Mouse (Mus musculus) small intestine, adult 2 months (tissue): ENCODE results near the gene Ism2. TPM values are rescaled to one million over a fixed set of nuclear protein-coding genes. Genes with fewer than 3 reads are reported as not detected.
"Not testable (repeated sequence)": the region's sequence is repeated elsewhere in the genome, so short reads cannot be mapped to it uniquely, and the experiment has no call there.

Experiments
- H3K27ac ChIP-seq: fragments of 200-500 bp; 2 replicates; pipeline ENCODE4 v1.5.1; 2012; ENCODE audit warnings: low read depth, low read length, control low read depth, inconsistent platforms; ENCODE audit not compliant: insufficient read depth
- H3K27me3 ChIP-seq: fragments of 200-500 bp; 2 replicates; pipeline ENCODE4 v1.6.1; 2012; ENCODE audit warnings: mild to moderate bottlenecking, moderate library complexity, low read length, inconsistent platforms; ENCODE audit not compliant: control insufficient read depth, insufficient read depth
- H3K36me3 ChIP-seq: fragments of 200-500 bp; 2 replicates; pipeline ENCODE4 v1.6.1; 2012; ENCODE audit warnings: mild to moderate bottlenecking, low read length, control low read depth, inconsistent platforms; ENCODE audit not compliant: control insufficient read depth, insufficient read depth
- H3K4me1 ChIP-seq: fragments of 200-500 bp; 2 replicates; pipeline ENCODE4 v1.6.1; 2012; ENCODE audit warnings: low read length, inconsistent platforms, mixed read lengths; ENCODE audit not compliant: control insufficient read depth, insufficient read depth, insufficient read length
- H3K4me3 ChIP-seq: fragments of 200-500 bp; 2 replicates; pipeline ENCODE4 v1.5.1; 2012; ENCODE audit warnings: low read depth, mild to moderate bottlenecking, control low read depth, inconsistent platforms, low read length, moderate library complexity
- CTCF ChIP-seq: fragments of 200-500 bp; IDR thresholded peaks from 2 replicates; pipeline ENCODE4 v1.5.1; 2012; ENCODE audit warnings: low read depth, mild to moderate bottlenecking, control low read depth, inconsistent platforms, low read length, moderate library complexity, mixed read lengths; ENCODE audit not compliant: insufficient replicate concordance, insufficient read length; ENCODE audit errors: extremely low read depth
- POLR2A ChIP-seq: fragments of 200-500 bp; IDR thresholded peaks from 2 replicates; pipeline ENCODE4 v1.6.1; 2012; ENCODE audit warnings: low read depth, mild to moderate bottlenecking, control low read depth, inconsistent platforms, low read length, moderate library complexity
- WGBS: fragments of 180-500 bp; shearing (Covaris S2); methylation state at CpG from one replicate; pipeline ENCODE4 v1.1.7; 2018; 5-methylcytosine and 5-hydroxymethylcytosine counted together
- polyA plus RNA-seq: library from polyadenylated mRNA; depleted of rRNA; stranded (reverse); fragments of >200 nt; gene quantifications from 2 replicates; pipeline ENCODE4 v1.2.3, GENCODE M21; 2012

The Ism2 gene
- polyA plus RNA-seq, 1 experiment: 0.25 TPM

GRCm38 (mm10) chr12:87279350-87279749 lies 20.2 kb downstream of the Ism2 start:
- Histone ChIP-seq H3K27me3 (no peaks in the 10 kb centered on the region), H3K4me1 (no peaks in the 10 kb centered on the region; the same call in 1 of the 2 replicates), H3K4me3 (no peak overlapping the region), H3K36me3 (peaks cover 15% of the 10 kb centered on the region), H3K27ac (no peak overlapping the region)
- TF ChIP-seq POLR2A (no peak), CTCF (no peak)
- WGBS: 39% methylated on average over 3 of the region's 3 CpGs

- Histone ChIP-seq H3K4me3 (no peak overlapping the region), H3K27me3 (no peaks in the 10 kb centered on the region), H3K27ac (no peak overlapping the region), H3K36me3 (peaks cover 23% of the 10 kb centered on the region), H3K4me1 (no peaks in the 10 kb centered on the region; the same call in 1 of the 2 replicates)
- TF ChIP-seq POLR2A (no peak), CTCF (no peak)
- 8% methylated on average over 6 of the region's 6 CpGs for WGBS
These were observed 21.3 kb downstream of the Ism2 start for GRCm38 (mm10) chr12:87278118-87278730.

GRCm38 (mm10) chr12:87277251-87277650 lies 22.3 kb downstream of the Ism2 start:
- 85% methylated on average over 4 of the region's 4 CpGs for whole genome bisulfite sequencing
- H3K4me3 ChIP-seq, H3K27ac ChIP-seq, H3K4me1 ChIP-seq, H3K27me3 ChIP-seq: not testable (repeated sequence)
- H3K36me3 ChIP-seq: peaks cover 32% of the 10 kb centered on the region

GRCm38 (mm10) chr12:87274853-87275831 lies 24.4 kb downstream of the Ism2 start:
- Histone ChIP-seq H3K27me3 (no peaks in the 10 kb centered on the region), H3K36me3 (peaks cover 49% of the 10 kb centered on the region), H3K4me3 (no peak overlapping the region), H3K4me1 (no peaks in the 10 kb centered on the region; the same call in 1 of the 2 replicates), H3K27ac (no peak overlapping the region)
- WGBS: 76% methylated on average over 9 of the region's 9 CpGs
- TF ChIP-seq CTCF (no peak), POLR2A (no peak)

- Histone ChIP-seq H3K4me3 (no peak overlapping the region), H3K27me3 (no peaks in the 10 kb centered on the region), H3K27ac (no peak overlapping the region), H3K36me3 (peaks cover 38% of the 10 kb centered on the region), H3K4me1 (no peaks in the 10 kb centered on the region; the same call in 1 of the 2 replicates)
- 12% methylated on average over 4 of the region's 4 CpGs for WGBS
- TF ChIP-seq POLR2A (no peak), CTCF (no peak)
These were observed 31.8 kb downstream of the Ism2 start for GRCm38 (mm10) chr12:87267682-87268081.

- TF ChIP-seq CTCF: no peak
- no peak for TF ChIP-seq POLR2A
- Histone ChIP-seq H3K27ac (peak overlapping the region; percentile 88), H3K4me3 (peak overlapping the region; percentile 75), H3K36me3 (peaks cover 35% of the 10 kb centered on the region), H3K4me1 (no peaks in the 10 kb centered on the region; the same call in 1 of the 2 replicates), H3K27me3 (no peaks in the 10 kb centered on the region)
- under 1% methylated on average over 31 of the region's 31 CpGs for WGBS
These were observed 32.5 kb downstream of the Ism2 start for GRCm38 (mm10) chr12:87266827-87267603.

- under 1% methylated on average over 31 of the region's 31 CpGs for WGBS
- no peaks in the 10 kb centered on the region for H3K27me3 ChIP-seq
- H3K4me1 ChIP-seq: no peaks in the 10 kb centered on the region; the same call in 1 of the 2 replicates
- H3K27ac ChIP-seq: peak within 1 kb of the TSS; percentile 88
- peak within 1 kb of the TSS; percentile 76 for H3K4me3 ChIP-seq
- peaks cover 36% of the 10 kb centered on the region for H3K36me3 ChIP-seq
- peak; percentile 92 for TF ChIP-seq POLR2A
- TF ChIP-seq CTCF: no peak; the same call in 1 of the 2 replicates
These were observed 33.2 kb downstream of the Ism2 start, which contains the start of the genes Vipas39 and Ahsa1 for GRCm38 (mm10) chr12:87266108-87266826. Vipas39 (minus strand) TSS chr12:87266256. Ahsa1 (plus strand) TSS chr12:87266479.
